Mouse (Mus musculus): ENCODE results near the gene Pilrb2. TPM values are rescaled to one million over a fixed set of nuclear protein-coding genes. Genes with fewer than 3 reads are reported as not detected.

The Pilrb2 gene
- polyA plus RNA-seq, 1 experiment from 2014 or later = 14.4 TPM

DNA sequence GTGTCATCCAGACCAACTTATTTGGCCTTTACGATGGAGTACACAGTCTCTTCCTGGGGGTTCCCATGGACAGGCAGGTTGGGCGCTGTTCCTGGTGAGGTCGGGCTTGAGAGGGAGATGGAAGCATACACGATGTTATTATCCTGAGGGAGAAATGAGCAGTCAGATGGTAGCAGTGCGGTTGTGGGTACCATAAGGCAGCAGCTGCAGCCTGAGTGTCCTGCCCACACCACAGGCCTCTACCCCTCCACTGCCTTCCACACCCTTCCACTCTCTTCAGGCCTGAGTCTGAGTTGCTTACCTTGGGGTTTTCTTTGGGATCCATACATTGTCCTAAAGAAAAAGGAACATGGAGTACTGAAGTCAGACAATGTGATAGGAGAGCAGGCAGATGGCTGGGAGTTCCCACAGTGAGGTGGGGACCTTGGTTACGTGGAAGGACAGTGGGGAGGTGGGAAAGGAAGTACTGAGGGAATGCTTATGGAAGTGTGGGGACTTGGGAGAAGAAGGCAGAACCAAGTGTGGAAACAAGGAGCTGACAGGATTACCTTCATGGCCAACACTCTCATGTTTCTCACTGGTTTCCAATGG is 48.1 kb downstream of the Pilrb2 start:
- WGBS (ENCODE audit: missing documents) = 55% methylated on average over 6 of the region's 6 CpGs
- Histone ChIP-seq H3K4me3 (ENCODE audit: inconsistent target) (no peak overlapping the region), H3K27ac (peak overlapping the region; percentile 63)

DNA sequence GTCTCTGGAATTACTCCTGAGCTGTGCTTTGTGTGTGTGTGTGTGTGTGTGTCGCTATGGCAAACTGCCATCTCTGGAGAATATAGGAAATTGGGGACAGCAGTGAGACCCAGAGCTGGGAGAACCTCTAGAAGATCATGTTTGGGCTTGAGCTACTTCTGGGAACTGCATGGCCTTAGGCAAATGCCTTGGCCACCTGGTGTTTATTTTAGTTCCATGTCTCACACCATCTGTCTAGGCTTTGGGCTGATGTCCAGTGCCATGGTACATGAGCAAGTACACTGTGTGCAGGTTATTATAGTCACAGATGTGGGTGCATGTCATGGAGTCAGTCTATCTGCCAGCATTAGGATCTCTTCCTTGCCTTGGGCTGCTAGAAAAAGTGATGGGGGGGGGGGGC is 49.0 kb downstream of the Pilrb2 start:
- WGBS (ENCODE audit: missing documents) = 90% methylated on average over 1 of the region's 1 CpGs
- Histone ChIP-seq H3K4me3 (ENCODE audit: inconsistent target) (no peak overlapping the region), H3K36me3 (ENCODE audit: inconsistent target) (no peaks in the 10 kb centered on the region), H3K27ac (no peak overlapping the region), H3K79me2 (ENCODE audit: inconsistent target) (no peaks in the 10 kb centered on the region)

More for the DNA sequence above, 48.1 kb downstream of the Pilrb2 start:
- no peaks in the 10 kb centered on the region for H3K36me3 ChIP-seq (ENCODE audit: inconsistent target)
- H3K79me2 ChIP-seq (ENCODE audit: inconsistent target) = no peaks in the 10 kb centered on the region

DNA sequence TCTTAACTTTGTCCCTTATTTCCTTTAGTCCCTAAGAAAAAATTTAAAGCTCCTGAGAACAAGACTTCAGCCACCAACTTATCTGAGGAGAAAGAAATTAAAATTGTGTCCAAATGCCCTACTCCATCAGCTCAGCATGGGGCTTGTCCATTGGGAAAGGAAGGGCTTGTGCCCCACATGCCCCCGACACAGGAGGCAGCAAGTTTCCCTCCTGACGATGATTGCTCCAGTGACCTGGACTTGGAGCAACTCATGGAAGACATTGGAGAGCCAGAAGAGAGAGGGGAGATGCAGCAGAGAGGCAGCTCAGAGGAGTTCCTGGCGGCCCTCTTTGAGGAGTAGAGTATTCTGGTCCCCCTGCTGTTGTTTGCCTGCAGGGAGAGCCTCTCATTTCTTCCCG is 49.5 kb downstream of the Pilrb2 start:
- 95% methylated on average over 4 of the region's 4 CpGs for WGBS (ENCODE audit: missing documents)
- H3K79me2 ChIP-seq (ENCODE audit: inconsistent target) = no peaks in the 10 kb centered on the region

DNA sequence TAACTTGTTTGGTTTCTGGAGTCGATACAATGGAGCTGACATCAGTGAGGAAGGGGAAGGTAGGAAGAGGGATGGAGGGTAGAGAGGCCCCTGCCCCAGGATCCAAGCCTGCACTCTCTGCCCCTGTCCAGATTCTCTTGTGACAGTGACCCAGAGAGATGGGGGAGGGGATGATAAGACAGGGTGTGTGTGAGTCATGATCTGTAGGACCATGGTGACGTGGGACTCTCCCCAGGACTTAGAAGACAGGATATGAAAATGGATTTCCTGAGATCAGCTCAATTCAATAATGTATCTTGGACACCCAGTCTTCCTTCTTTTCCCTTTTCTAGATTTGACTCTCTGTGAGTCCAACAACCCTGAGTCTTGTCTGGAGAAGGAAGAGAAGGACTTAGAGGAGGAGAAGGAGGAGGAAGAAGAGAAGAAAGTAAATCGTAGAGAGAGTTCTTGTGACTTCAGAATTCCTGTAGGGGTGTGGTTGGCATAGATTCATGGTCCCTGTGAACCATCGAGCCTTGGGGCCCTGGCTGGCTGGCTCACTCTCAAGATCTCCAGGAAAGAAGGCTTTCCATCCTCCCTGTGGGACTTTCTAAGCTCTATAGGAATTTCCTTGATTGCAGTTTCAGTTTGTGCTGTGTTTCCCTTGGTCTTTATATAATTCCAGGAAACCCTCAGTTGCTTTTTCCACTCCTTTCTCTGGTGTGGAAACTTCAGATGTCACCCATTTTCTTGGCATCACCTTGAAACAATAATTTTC is 54.0 kb downstream of the Pilrb2 start:
- Histone ChIP-seq H3K4me3 (ENCODE audit: inconsistent target) (no peak overlapping the region), H3K27ac (peak overlapping the region; percentile 46), H3K36me3 (ENCODE audit: inconsistent target) (no peaks in the 10 kb centered on the region), H3K79me2 (ENCODE audit: inconsistent target) (no peaks in the 10 kb centered on the region)
- WGBS (ENCODE audit: missing documents) = 55% methylated on average over 4 of the region's 4 CpGs

More for the DNA sequence above, 49.5 kb downstream of the Pilrb2 start:
- Histone ChIP-seq H3K27ac (no peak overlapping the region), H3K4me3 (ENCODE audit: inconsistent target) (no peak overlapping the region), H3K36me3 (ENCODE audit: inconsistent target) (no peaks in the 10 kb centered on the region)

Other genes starting within 250 kb of the Pilrb2 start
- 0.09 TPM in 1 of 3 replicates, not detected in the others for gene Fbxo24, start 242.8 kb downstream of the Pilrb2 start, polyA plus RNA-seq (2018)
- gene Lrch4, start 242.7 kb downstream of the Pilrb2 start, polyA plus RNA-seq (2018) = 51.6 to 108 TPM (median 60.3 TPM) in 3 replicates
- 4.9 to 17.8 TPM (median 5.5 TPM) in 3 replicates for gene Gm20605, start 242.6 kb downstream of the Pilrb2 start, polyA plus RNA-seq (2018)
- gene Sap25, start 230.5 kb downstream of the Pilrb2 start, polyA plus RNA-seq (2018) = 5.2 to 25.3 TPM (median 10.5 TPM) in 3 replicates
- 0.09 TPM in 1 of 3 replicates, not detected in the others for gene Irs3, start 226.1 kb downstream of the Pilrb2 start, polyA plus RNA-seq (2018)
- 12.1 to 28.4 TPM (median 17.8 TPM) in 3 replicates for gene Agfg2, start 187.1 kb downstream of the Pilrb2 start, polyA plus RNA-seq (2018)
- gene Nyap1, start 130.2 kb downstream of the Pilrb2 start, polyA plus RNA-seq (2018) = 0.07 to 0.23 TPM (median 0.21 TPM) in 3 replicates
- 84.4 to 112 TPM (median 101 TPM) in 3 replicates for gene Tsc22d4, start 126.1 kb downstream of the Pilrb2 start, polyA plus RNA-seq (2018)
- 2.7 to 25.9 TPM (median 20.7 TPM) in 3 replicates for gene Ppp1r35, start 93.0 kb downstream of the Pilrb2 start, polyA plus RNA-seq (2018)
- 23.9 to 28.3 TPM (median 26.6 TPM) in 3 replicates for gene Mepce, start 84.2 kb downstream of the Pilrb2 start, polyA plus RNA-seq (2018)
- 1.8 to 4.1 TPM (median 2.8 TPM) in 3 replicates for gene Zcwpw1, start 84.0 kb downstream of the Pilrb2 start, polyA plus RNA-seq (2018)
- 5.9 to 17.4 TPM (median 7.6 TPM) in 3 replicates for gene Pilra, start 35.5 kb downstream of the Pilrb2 start, polyA plus RNA-seq (2018)
- gene Pilrb1, start 13.7 kb downstream of the Pilrb2 start, polyA plus RNA-seq (2018) = 7.2 to 9.0 TPM (median 7.9 TPM) in 3 replicates
- not detected in 3 replicates for gene Cyp3a13, start 49.8 kb upstream of the Pilrb2 start, polyA plus RNA-seq (2018)
- gene Gjc3, start 91.3 kb upstream of the Pilrb2 start, polyA plus RNA-seq (2018) = not detected in 3 replicates
- not detected in 3 replicates for gene Azgp1, start 109.7 kb upstream of the Pilrb2 start, polyA plus RNA-seq (2018)
- gene Smok3a, start 149.4 kb upstream of the Pilrb2 start, polyA plus RNA-seq (2018) = not detected in 3 replicates
- not detected in 3 replicates for gene Smok3b, start 149.6 kb upstream of the Pilrb2 start, polyA plus RNA-seq (2018)
- not detected in 3 replicates for gene Smok3c, start 181.4 kb upstream of the Pilrb2 start, polyA plus RNA-seq (2018)
- 6.8 to 8.7 TPM (median 6.9 TPM) in 3 replicates for gene Zkscan1, start 213.3 kb upstream of the Pilrb2 start, polyA plus RNA-seq (2018)
- gene Zscan21, start 245.1 kb upstream of the Pilrb2 start, polyA plus RNA-seq (2018) = 9.8 to 15.5 TPM (median 15.2 TPM) in 3 replicates